Mouse (Mus musculus): ENCODE measurements at regions not wholly inside any gene's neighbourhood (a gene's known extent, or its start where the extent isn't known, plus 50 kb on each side); places are given as distances from the start of the nearest gene placed in this dataset.
"Not testable (repeated sequence)": the region's sequence is repeated elsewhere in the genome, so short reads cannot be mapped to it uniquely, and the experiment has no call there.

GRCm38 (mm10) chr4:8084954-8085639 is 153.7 kb downstream of the Car8 start:
- Histone ChIP-seq H3K4me2 (ENCODE audit: low read depth, low read length) (no peak overlapping the region), H3K4me3 (ENCODE audit: low read depth, low read length) (no peak overlapping the region), H3K9me3 (ENCODE audit: control insufficient read depth, low read length) (no peaks in the 10 kb centered on the region), H3K27me3 (ENCODE audit: control insufficient read depth, insufficient read depth, low read length) (no peaks in the 10 kb centered on the region), H3K36me3 (ENCODE audit: control insufficient read depth, insufficient read depth, low read length) (no peaks in the 10 kb centered on the region), H3K4me1 (ENCODE audit: control insufficient read depth, insufficient read depth, low read length) (no peaks in the 10 kb centered on the region), H3K27ac (ENCODE audit: low read depth, low read length) (no peak overlapping the region), H3K9ac (replicated peaks; ENCODE audit: low read depth, low read length) (no peak overlapping the region)
- 33% methylated on average over 16 of the region's 16 CpGs for WGBS
- peak; percentile 84 for ATAC-seq (ENCODE audit: low read depth)

- H3K27me3 ChIP-seq (ENCODE audit: control insufficient read depth, insufficient read depth, low read length) = no peaks in the 10 kb centered on the region
- no peaks in the 10 kb centered on the region for H3K9me3 ChIP-seq (ENCODE audit: control insufficient read depth, low read length)
- WGBS = 62% methylated on average over 4 of the region's 4 CpGs
- no peak for ATAC-seq (ENCODE audit: low read depth)
- H3K4me2 ChIP-seq (ENCODE audit: low read depth, low read length) = no peak overlapping the region
- H3K27ac ChIP-seq (ENCODE audit: low read depth, low read length) = no peak overlapping the region
- H3K4me1 ChIP-seq (ENCODE audit: control insufficient read depth, insufficient read depth, low read length) = no peaks in the 10 kb centered on the region
- no peaks in the 10 kb centered on the region for H3K36me3 ChIP-seq (ENCODE audit: control insufficient read depth, insufficient read depth, low read length)
- no peak overlapping the region for H3K4me3 ChIP-seq (ENCODE audit: low read depth, low read length)
- H3K9ac ChIP-seq (replicated peaks; ENCODE audit: low read depth, low read length) = no peak overlapping the region
Measured at GRCm38 (mm10) chr4:8079349-8079748, 159.5 kb downstream of the Car8 start.

GRCm38 (mm10) chr4:8072989-8073573 is 165.8 kb downstream of the Car8 start:
- H3K36me3 ChIP-seq (ENCODE audit: control insufficient read depth, insufficient read depth, low read length) = no peaks in the 10 kb centered on the region
- H3K4me1 ChIP-seq (ENCODE audit: control insufficient read depth, insufficient read depth, low read length) = no peaks in the 10 kb centered on the region
- ATAC-seq (ENCODE audit: low read depth) = no peak
- no peak overlapping the region for H3K4me2 ChIP-seq (ENCODE audit: low read depth, low read length)
- 75% methylated on average over 6 of the region's 6 CpGs for WGBS
- H3K4me3 ChIP-seq (ENCODE audit: low read depth, low read length) = no peak overlapping the region
- H3K27ac ChIP-seq (ENCODE audit: low read depth, low read length) = no peak overlapping the region
- no peaks in the 10 kb centered on the region for H3K9me3 ChIP-seq (ENCODE audit: control insufficient read depth, low read length)
- H3K27me3 ChIP-seq (ENCODE audit: control insufficient read depth, insufficient read depth, low read length) = no peaks in the 10 kb centered on the region
- H3K9ac ChIP-seq (replicated peaks; ENCODE audit: low read depth, low read length) = no peak overlapping the region

GRCm38 (mm10) chr4:8070693-8071092 is 168.1 kb downstream of the Car8 start:
- H3K9ac ChIP-seq (replicated peaks; ENCODE audit: low read depth, low read length); H3K4me3 ChIP-seq (ENCODE audit: low read depth, low read length); H3K27ac ChIP-seq (ENCODE audit: low read depth, low read length); H3K27me3 ChIP-seq (ENCODE audit: control insufficient read depth, insufficient read depth, low read length); ATAC-seq (ENCODE audit: low read depth); H3K4me1 ChIP-seq (ENCODE audit: control insufficient read depth, insufficient read depth, low read length); H3K4me2 ChIP-seq (ENCODE audit: low read depth, low read length); H3K36me3 ChIP-seq (ENCODE audit: control insufficient read depth, insufficient read depth, low read length); H3K9me3 ChIP-seq (ENCODE audit: control insufficient read depth, low read length): not testable (repeated sequence)

- H3K27me3 ChIP-seq (ENCODE audit: control insufficient read depth, insufficient read depth, low read length) = no peaks in the 10 kb centered on the region
Measured at GRCm38 (mm10) chr4:8068086-8068485, 170.8 kb downstream of the Car8 start.

GRCm38 (mm10) chr4:8041776-8042175 is 197.1 kb downstream of the Car8 start:
- Histone ChIP-seq H3K4me3 (ENCODE audit: low read depth, low read length) (no peak overlapping the region), H3K4me2 (ENCODE audit: low read depth, low read length) (no peak overlapping the region), H3K27me3 (ENCODE audit: control insufficient read depth, insufficient read depth, low read length) (no peaks in the 10 kb centered on the region), H3K36me3 (ENCODE audit: control insufficient read depth, insufficient read depth, low read length) (no peaks in the 10 kb centered on the region), H3K4me1 (ENCODE audit: control insufficient read depth, insufficient read depth, low read length) (no peaks in the 10 kb centered on the region), H3K27ac (ENCODE audit: low read depth, low read length) (no peak overlapping the region), H3K9ac (replicated peaks; ENCODE audit: low read depth, low read length) (no peak overlapping the region), H3K9me3 (ENCODE audit: control insufficient read depth, low read length) (no peaks in the 10 kb centered on the region)
- no peak for ATAC-seq (ENCODE audit: low read depth)
- WGBS = 23% methylated on average over 4 of the region's 4 CpGs

More at GRCm38 (mm10) chr4:8068086-8068485, 170.8 kb downstream of the Car8 start:
- ATAC-seq (ENCODE audit: low read depth) = no peak
- Histone ChIP-seq H3K4me2 (ENCODE audit: low read depth, low read length) (no peak overlapping the region), H3K36me3 (ENCODE audit: control insufficient read depth, insufficient read depth, low read length) (no peaks in the 10 kb centered on the region), H3K9ac (replicated peaks; ENCODE audit: low read depth, low read length) (no peak overlapping the region), H3K4me1 (ENCODE audit: control insufficient read depth, insufficient read depth, low read length) (no peaks in the 10 kb centered on the region), H3K4me3 (ENCODE audit: low read depth, low read length) (no peak overlapping the region), H3K27ac (ENCODE audit: low read depth, low read length) (no peak overlapping the region), H3K9me3 (ENCODE audit: control insufficient read depth, low read length) (no peaks in the 10 kb centered on the region)
- 62% methylated on average over 2 of the region's 2 CpGs for WGBS

- H3K36me3 ChIP-seq (ENCODE audit: control insufficient read depth, insufficient read depth, low read length) = no peaks in the 10 kb centered on the region
- no peak overlapping the region for H3K27ac ChIP-seq (ENCODE audit: low read depth, low read length)
- H3K4me3 ChIP-seq (ENCODE audit: low read depth, low read length) = no peak overlapping the region
- H3K4me2 ChIP-seq (ENCODE audit: low read depth, low read length) = no peak overlapping the region
- ATAC-seq (ENCODE audit: low read depth) = no peak
- H3K9ac ChIP-seq (replicated peaks; ENCODE audit: low read depth, low read length) = no peak overlapping the region
- WGBS = 96% methylated on average over 1 of the region's 1 CpGs
- H3K27me3 ChIP-seq (ENCODE audit: control insufficient read depth, insufficient read depth, low read length) = no peaks in the 10 kb centered on the region
- H3K9me3 ChIP-seq (ENCODE audit: control insufficient read depth, low read length) = no peaks in the 10 kb centered on the region
- no peaks in the 10 kb centered on the region for H3K4me1 ChIP-seq (ENCODE audit: control insufficient read depth, insufficient read depth, low read length)
Measured at GRCm38 (mm10) chr4:8037863-8038262, 201.0 kb downstream of the Car8 start.

GRCm38 (mm10) chr4:8033402-8033801 is 205.4 kb downstream of the Car8 start:
- not testable (repeated sequence) for H3K4me3 ChIP-seq (ENCODE audit: low read depth, low read length); H3K4me1 ChIP-seq (ENCODE audit: control insufficient read depth, insufficient read depth, low read length)

GRCm38 (mm10) chr4:8005155-8005554 is 233.7 kb downstream of the Car8 start:
- H3K4me3 ChIP-seq (ENCODE audit: low read depth, low read length) = no peak overlapping the region
- H3K4me2 ChIP-seq (ENCODE audit: low read depth, low read length) = no peak overlapping the region
- H3K4me1 ChIP-seq (ENCODE audit: control insufficient read depth, insufficient read depth, low read length) = no peaks in the 10 kb centered on the region
- WGBS = 33% methylated on average over 1 of the region's 1 CpGs
- no peaks in the 10 kb centered on the region for H3K27me3 ChIP-seq (ENCODE audit: control insufficient read depth, insufficient read depth, low read length)
- H3K9ac ChIP-seq (replicated peaks; ENCODE audit: low read depth, low read length) = no peak overlapping the region
- peak; percentile 71 for ATAC-seq (ENCODE audit: low read depth)
- no peak overlapping the region for H3K27ac ChIP-seq (ENCODE audit: low read depth, low read length)
- no peaks in the 10 kb centered on the region for H3K36me3 ChIP-seq (ENCODE audit: control insufficient read depth, insufficient read depth, low read length)
- H3K9me3 ChIP-seq (ENCODE audit: control insufficient read depth, low read length) = no peaks in the 10 kb centered on the region; the same call in 1 of the 2 replicates

More at GRCm38 (mm10) chr4:8033402-8033801, 205.4 kb downstream of the Car8 start:
- not testable (repeated sequence) for H3K9me3 ChIP-seq (ENCODE audit: control insufficient read depth, low read length); H3K27me3 ChIP-seq (ENCODE audit: control insufficient read depth, insufficient read depth, low read length); H3K9ac ChIP-seq (replicated peaks; ENCODE audit: low read depth, low read length); H3K36me3 ChIP-seq (ENCODE audit: control insufficient read depth, insufficient read depth, low read length); H3K27ac ChIP-seq (ENCODE audit: low read depth, low read length); H3K4me2 ChIP-seq (ENCODE audit: low read depth, low read length); ATAC-seq (ENCODE audit: low read depth)
- WGBS = 80% methylated on average over 1 of the region's 1 CpGs

All from neural tube, embryonic 14.5 days (tissue).